Mouse (Mus musculus): Measurements from ENCODE around the gene Tbx6. TPM values are rescaled to one million over a fixed set of nuclear protein-coding genes. Genes with fewer than 3 reads are reported as not detected.

Tbx6 gene
- total and polyA plus RNA-seq, 3 experiments = 0.12 to 0.15 TPM; not detected in 1

DNA sequence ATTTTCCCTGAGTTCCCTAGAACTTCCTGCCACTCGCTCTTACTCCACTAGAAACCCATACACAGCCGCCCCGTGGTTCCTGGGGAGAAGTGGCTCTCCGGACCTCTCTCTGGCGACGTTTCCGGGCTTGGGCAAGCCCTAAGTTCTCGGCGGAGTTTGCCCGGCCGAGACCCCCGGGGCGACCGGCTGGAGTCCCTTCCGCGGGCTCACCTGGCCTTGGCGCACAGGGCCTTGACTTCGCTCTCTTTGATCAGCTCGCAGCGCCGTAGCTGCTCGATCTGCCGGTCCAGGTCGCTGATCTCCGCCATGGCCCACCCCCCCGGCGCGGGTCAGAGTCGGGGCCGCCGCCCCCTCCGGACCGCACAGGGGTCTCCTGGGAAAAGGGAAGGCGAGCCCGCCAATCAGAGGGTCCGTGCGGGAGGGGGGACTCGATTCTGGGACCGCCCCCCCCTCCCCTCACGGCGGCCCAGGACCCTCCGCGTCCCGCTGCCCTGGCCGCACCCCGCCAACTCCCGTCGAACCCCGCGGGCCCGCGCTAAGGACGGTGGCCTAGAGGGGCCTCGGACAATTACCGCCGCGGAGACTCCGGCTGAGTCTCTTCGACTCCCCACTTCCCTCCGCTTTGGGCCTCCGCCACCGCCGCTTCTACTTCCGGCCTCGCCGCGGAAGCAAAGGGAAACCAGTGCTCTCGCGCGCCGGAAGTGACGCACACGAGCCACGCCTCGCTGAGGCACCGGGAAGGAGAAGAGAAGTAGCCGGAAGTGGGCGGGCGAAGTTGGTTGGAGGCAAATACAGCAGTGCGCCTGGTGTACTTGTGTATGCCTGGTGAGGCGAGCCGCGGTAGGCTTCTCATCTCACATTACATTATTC lies 10.8 kb downstream of the Tbx6 start, which contains the start of gene Ppp4c:
Ppp4c (minus strand) TSS at position 646 of the 870 bp plus-strand sequence.
- Histone ChIP-seq H3K9ac (ENCODE audit: control insufficient read depth, low read depth, low read length, poor library complexity, severe bottlenecking) (peak within 1 kb of the TSS; percentile 97), H3K27me3 (ENCODE audit: control insufficient read depth in 1 of 2, insufficient read depth in 2 of 2, low read length in 2 of 2) (no peaks in the 10 kb centered on the region), H3K36me3 (ENCODE audit: control insufficient read depth in 1 of 2, insufficient read depth in 2 of 2, low read length in 2 of 2) (peaks cover 13 to 26% of the 10 kb centered on the region in 2 experiments), H3K27ac (ENCODE audit: control insufficient read depth, low read depth, low read length) (peak within 1 kb of the TSS; percentile 95), H3K4me1 (ENCODE audit: control insufficient read depth in 1 of 2, insufficient read depth in 2 of 2, low read length in 2 of 2) (peaks cover 0 to 19% of the 10 kb centered on the region in 2 experiments; a peak in 3 of 4 replicates), H3K79me2 (ENCODE audit: control insufficient read depth, insufficient read depth, low read length, poor library complexity) (peaks cover 28% of the 10 kb centered on the region), H3K4me3 (ENCODE audit: control insufficient read depth in 1 of 2, insufficient read depth in 1 of 2, low read depth in 2 of 2, low read length in 2 of 2) (peak within 1 kb of the TSS; percentile 86 to 96), H3K9me3 (replicated peaks; ENCODE audit: insufficient read depth, low read length) (no peaks in the 10 kb centered on the region)
- peak; percentile 98 for DNase-seq (ENCODE audit: low read depth, low spot score)
- TF ChIP-seq ZKSCAN1 (IDR thresholded peaks at IDR 0.05; ENCODE audit: low read depth, low read length) (0 out of 2 replicates have a peak, but pooled peaks have one; percentile 6), RAD21 (IDR thresholded peaks at IDR 0.05; ENCODE audit: low read depth, low read length) (no peak), NELFE (IDR thresholded peaks at IDR 0.05; ENCODE audit: low read depth, low read length) (peak; percentile 84), TBP (IDR thresholded peaks at IDR 0.05; ENCODE audit: low read depth, low read length) (peak; percentile 78; the same call in 1 of the 2 replicates), ZNF384 (IDR thresholded peaks at IDR 0.05; ENCODE audit: low read depth, low read length) (no peak), SMC3 (IDR thresholded peaks at IDR 0.05; ENCODE audit: low read depth, low read length) (peak; percentile 16; the same call in 1 of the 2 replicates), ZMIZ1 (IDR thresholded peaks at IDR 0.05; ENCODE audit: low read depth, low read length) (peak; percentile 94), POLR2AphosphoS2 (IDR thresholded peaks at IDR 0.05; ENCODE audit: low read length) (peak; percentile 88), TCF12 (IDR thresholded peaks at IDR 0.05; ENCODE audit: low read depth, low read length) (peak; percentile 30; the same call in 1 of the 2 replicates), EP300 (IDR thresholded peaks at IDR 0.05; ENCODE audit: low read depth in 1 of 2, low read length in 2 of 2) (0 out of 4 replicates have a peak, but pooled peaks of 1 of the 2 experiments have one; percentile 11), USF2 (IDR thresholded peaks at IDR 0.05; ENCODE audit: borderline replicate concordance in 1 of 2, insufficient read depth in 1 of 2, low read depth in 1 of 2, low read length in 2 of 2) (no peak), GABPA (IDR thresholded peaks at IDR 0.05; ENCODE audit: low read depth, low read length) (no peak), NRF1 (IDR thresholded peaks at IDR 0.05; ENCODE audit: insufficient read depth, low read depth, low read length, poor library complexity, severe bottlenecking) (peak; percentile 35; the same call in 1 of the 2 replicates), MYB (IDR thresholded peaks at IDR 0.05; ENCODE audit: low read depth, low read length) (no peak), USF1 (IDR thresholded peaks at IDR 0.05; ENCODE audit: low read depth, low read length) (no peak), SIN3A (IDR thresholded peaks at IDR 0.05; ENCODE audit: low read length) (peak; percentile 92), GATA1 (IDR thresholded peaks at IDR 0.05; ENCODE audit: low read depth, low read length) (no peak), MAZ (IDR thresholded peaks at IDR 0.05; ENCODE audit: low read depth, low read length) (peak; percentile 77), POLR2AphosphoS5 (IDR thresholded peaks at IDR 0.05; ENCODE audit: borderline replicate concordance, low read depth, low read length) (peak; percentile 43; the same call in 1 of the 2 replicates), E2F4 (IDR thresholded peaks at IDR 0.05; ENCODE audit: borderline replicate concordance, low read depth, low read length) (no peak), CHD1 (IDR thresholded peaks at IDR 0.05; ENCODE audit: low read depth, low read length) (no peak), CHD2 (IDR thresholded peaks at IDR 0.05; ENCODE audit: low read length) (peak; percentile 7; the same call in 1 of the 2 replicates), MAFK (IDR thresholded peaks at IDR 0.05; ENCODE audit: borderline replicate concordance, low read depth, low read length) (no peak), CTCF (IDR thresholded peaks at IDR 0.05 in 2 of 3, conservative IDR thresholded peaks at IDR 0.05 in 1 of 3; ENCODE audit: control insufficient read depth in 1 of 3, insufficient read depth in 1 of 3, low read depth in 2 of 3, low read length in 3 of 3, poor library complexity in 1 of 3, severe bottlenecking in 1 of 3) (no peak), POLR2A (IDR thresholded peaks at IDR 0.05; ENCODE audit: control insufficient read depth in 1 of 2, insufficient read depth in 1 of 2, low read depth in 1 of 2, low read length in 2 of 2, poor library complexity in 1 of 2) (peak; percentile 47 to 92; a peak in 3 of 4 replicates), ELF1 (IDR thresholded peaks at IDR 0.05; ENCODE audit: low read depth, low read length) (peak; percentile 98), RCOR1 (IDR thresholded peaks at IDR 0.05; ENCODE audit: low read depth, low read length) (no peak), MAX (IDR thresholded peaks at IDR 0.05; ENCODE audit: low read length) (peak; percentile 43; the same call in 1 of the 2 replicates), ZC3H11A (IDR thresholded peaks at IDR 0.05; ENCODE audit: low read depth, low read length) (no peak), UBTF (IDR thresholded peaks at IDR 0.05; ENCODE audit: borderline replicate concordance, insufficient read depth, low read depth, low read length) (no peak; the same call in 1 of the 2 replicates), JUND (IDR thresholded peaks at IDR 0.05; ENCODE audit: low read depth, low read length) (no peak), HCFC1 (IDR thresholded peaks at IDR 0.05; ENCODE audit: low read depth, low read length) (peak; percentile 95), TAL1 (IDR thresholded peaks at IDR 0.05; ENCODE audit: low read length) (no peak), MXI1 (IDR thresholded peaks at IDR 0.05; ENCODE audit: low read depth, low read length) (peak; percentile 74), MEF2A (IDR thresholded peaks at IDR 0.05; ENCODE audit: extremely low read depth, insufficient replicate concordance, low read depth, low read length, poor library complexity, severe bottlenecking) (no peak)
